Mouse (Mus musculus) liver, embryonic 12.5 days (tissue): ENCODE results near the gene Cldn7. TPM values are rescaled to one million over a fixed set of nuclear protein-coding genes. Genes with fewer than 3 reads are reported as not detected.

ENCODE experiments used
- ATAC-seq: fragments of 200-750 bp; cut with Nextera tagmentation; 2 replicates; pipeline ENCODE4 v1.8.0; 2017; ENCODE audit warnings: moderate number of reproducible peaks, mild to moderate bottlenecking, moderate library complexity
- H3K27ac ChIP-seq: fragments of 300-500 bp; sonication (generic); 2 replicates; pipeline ENCODE4 v1.5.1; 2016; ENCODE audit warnings: mild to moderate bottlenecking
- H3K27me3 ChIP-seq: fragments of 300-500 bp; sonication (generic); replicated peaks from 2 replicates; pipeline ENCODE4 v1.6.1; 2016; ENCODE audit warnings: mild to moderate bottlenecking, moderate library complexity
- H3K36me3 ChIP-seq: fragments of 300-500 bp; sonication (generic); 2 replicates; pipeline ENCODE4 v1.6.1; 2016; ENCODE audit warnings: mild to moderate bottlenecking, moderate library complexity
- H3K4me1 ChIP-seq: fragments of 300-500 bp; sonication (generic); 2 replicates; pipeline ENCODE4 v1.6.1; 2016
- H3K4me2 ChIP-seq: fragments of 300-500 bp; sonication (generic); 2 replicates; pipeline ENCODE4 v1.6.1; 2016; ENCODE audit warnings: mild to moderate bottlenecking, moderate library complexity
- H3K4me3 ChIP-seq: fragments of 300-500 bp; sonication (generic); 2 replicates; pipeline ENCODE4 v1.5.1; 2016; ENCODE audit warnings: mild to moderate bottlenecking, moderate library complexity
- H3K9ac ChIP-seq: fragments of 300-500 bp; sonication (generic); 2 replicates; pipeline ENCODE4 v1.6.1; 2016; ENCODE audit warnings: mild to moderate bottlenecking, moderate library complexity
- H3K9me3 ChIP-seq: fragments of 300-500 bp; sonication (generic); replicated peaks from 2 replicates; pipeline ENCODE4 v1.6.1; 2016; ENCODE audit warnings: mild to moderate bottlenecking, moderate library complexity
- WGBS: fragments of 180-500 bp; shearing (Covaris S2); methylation state at CpG from one replicate; pipeline ENCODE4 v1.1.7; 2016; ENCODE audit not compliant: insufficient replicate concordance; 5-methylcytosine and 5-hydroxymethylcytosine counted together
- polyA plus RNA-seq: library from polyadenylated mRNA; unstranded; fragments of >200 nt; fragmentation: Nextera tagmentation; extraction: Ambion mirVana; gene quantifications from 2 replicates; pipeline ENCODE4 v1.2.1, GENCODE M21; 2016

Cldn7 gene
- polyA plus RNA-seq, 1 experiment from 2014 or later, result 3.3 TPM

DNA sequence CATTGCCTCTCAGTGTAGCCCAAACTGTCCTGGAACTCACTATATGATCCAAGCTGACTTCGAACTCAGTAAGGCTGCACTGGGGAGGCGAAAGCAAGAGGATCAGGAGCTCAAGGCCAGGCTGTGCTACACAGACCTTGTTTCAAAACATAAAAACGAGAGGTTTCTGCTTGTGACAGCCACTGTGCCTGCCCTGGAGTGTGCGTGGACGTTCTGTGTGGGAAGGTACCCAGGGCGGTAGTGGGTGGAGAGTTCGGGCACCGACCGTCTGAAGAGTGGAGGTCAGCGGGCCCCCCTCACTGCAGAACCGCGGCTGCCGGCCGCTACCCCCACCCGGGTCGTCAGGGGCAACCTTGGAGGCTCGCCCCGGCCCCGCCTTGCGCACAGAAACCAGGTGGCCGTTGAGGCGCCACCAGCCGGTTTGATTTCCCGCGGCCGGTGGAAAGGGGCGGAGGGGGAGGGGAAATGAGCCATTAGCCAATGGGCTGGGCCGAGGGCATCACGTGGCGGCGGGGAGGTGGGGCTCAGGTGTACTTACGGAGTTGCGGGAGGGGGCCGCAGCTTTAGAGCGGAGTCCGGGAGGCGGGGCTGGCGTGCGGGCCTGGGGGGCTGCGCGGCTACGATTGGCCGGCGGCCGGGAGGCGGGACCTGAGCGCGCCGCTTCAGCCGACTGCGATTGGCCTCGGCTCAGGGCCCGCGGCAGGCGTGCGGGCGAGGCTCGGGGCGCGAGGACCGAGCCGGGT is 29.3 kb upstream of the Cldn7 start, which contains the start of gene Ybx2:
TSS of gene Ybx2 (plus strand) at position 660 of the 743 bp plus-strand sequence.
- WGBS, result 1% methylated on average over 62 of the region's 62 CpGs

GRCm38 (mm10) chr11:69936156-69936555 is 28.4 kb upstream of the Cldn7 start:
- no peaks in the 10 kb centered on the region for H3K9me3 ChIP-seq
- H3K27me3 ChIP-seq, result peaks cover 68% of the 10 kb centered on the region
- H3K9ac ChIP-seq, result peak overlapping the region; percentile 61
- H3K4me2 ChIP-seq, result peak overlapping the region; percentile 91
- H3K4me1 ChIP-seq, result peaks cover 38% of the 10 kb centered on the region
- no peak overlapping the region for H3K27ac ChIP-seq
- no peaks in the 10 kb centered on the region for H3K36me3 ChIP-seq
- ATAC-seq, result no peak
- peak overlapping the region; percentile 56 for H3K4me3 ChIP-seq
- WGBS, result 6% methylated on average over 30 of the region's 30 CpGs

More for the DNA sequence above, 29.3 kb upstream of the Cldn7 start, which contains the start of gene Ybx2:
- H3K36me3 ChIP-seq, result no peaks in the 10 kb centered on the region
- H3K4me1 ChIP-seq, result peaks cover 38% of the 10 kb centered on the region
- H3K27ac ChIP-seq, result no peak within 1 kb of the TSS
- peak within 1 kb of the TSS; percentile 61 for H3K9ac ChIP-seq
- H3K4me2 ChIP-seq, result peak within 1 kb of the TSS; percentile 91
- H3K4me3 ChIP-seq, result peak within 1 kb of the TSS; percentile 56
- ATAC-seq, result peak; percentile 79
- H3K9me3 ChIP-seq, result no peaks in the 10 kb centered on the region
- peaks cover 61% of the 10 kb centered on the region for H3K27me3 ChIP-seq

DNA sequence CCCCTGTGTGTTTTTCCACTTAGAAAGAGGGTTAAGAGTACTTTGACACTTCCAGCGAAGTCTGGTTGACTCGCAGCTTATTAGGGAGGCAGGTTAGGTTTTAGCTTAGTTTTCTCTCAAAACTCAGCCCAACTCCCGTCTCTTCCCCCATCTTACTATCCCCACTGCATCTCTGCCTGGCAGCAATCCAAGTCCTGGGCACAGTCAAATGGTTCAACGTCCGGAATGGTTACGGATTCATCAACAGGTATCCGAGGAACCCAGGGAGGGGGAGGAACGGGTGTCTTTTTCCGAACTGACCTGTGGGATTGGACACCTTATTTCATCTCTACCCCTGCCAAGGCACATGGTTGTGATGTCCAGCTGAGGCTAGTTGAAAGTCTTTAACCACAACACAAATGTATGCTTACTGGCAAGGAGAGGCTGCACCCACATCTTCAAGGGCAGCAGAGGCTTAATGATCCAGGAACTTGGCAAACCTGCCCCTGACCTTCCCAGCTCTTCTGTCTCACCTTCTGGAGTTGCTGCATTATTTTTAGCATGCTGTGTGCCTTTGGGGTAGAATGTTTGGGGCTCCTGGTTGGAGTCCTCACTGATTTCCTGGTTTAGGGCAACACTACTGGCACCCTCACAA is 27.7 kb upstream of the Cldn7 start:
- H3K27me3 ChIP-seq, result peaks cover 73% of the 10 kb centered on the region
- H3K36me3 ChIP-seq, result peaks cover 3% of the 10 kb centered on the region
- no peaks in the 10 kb centered on the region for H3K9me3 ChIP-seq
- H3K4me2 ChIP-seq, result peak overlapping the region; percentile 91; the same call in 1 of the 2 replicates
- no peak overlapping the region for H3K27ac ChIP-seq
- 43% methylated on average over 9 of the region's 9 CpGs for WGBS
- peaks cover 38% of the 10 kb centered on the region for H3K4me1 ChIP-seq
- no peak for ATAC-seq
- H3K9ac ChIP-seq, result no peak overlapping the region
- no peak overlapping the region; the same call in 1 of the 2 replicates for H3K4me3 ChIP-seq

DNA sequence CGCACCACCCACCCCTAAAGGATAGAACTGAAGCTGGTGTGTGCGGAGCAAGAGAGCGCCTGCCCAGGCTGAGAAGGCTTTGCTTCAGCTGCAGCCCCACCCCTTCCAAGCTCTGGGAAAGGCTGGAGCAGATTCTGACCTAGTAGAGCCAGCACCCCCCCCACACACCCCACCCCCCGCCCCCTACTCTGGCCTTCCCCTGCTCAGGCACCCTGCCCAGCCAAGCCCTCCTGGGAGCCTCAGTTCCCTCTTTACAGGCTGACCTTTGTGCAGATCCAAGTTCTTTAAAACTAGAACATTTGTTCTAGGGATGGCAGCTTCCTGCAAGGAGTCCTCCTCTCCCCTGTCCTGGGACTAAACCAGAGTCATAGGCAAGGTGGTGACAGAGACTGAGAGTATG is 27.2 kb upstream of the Cldn7 start:
- Histone ChIP-seq H3K27me3 (peaks cover 78% of the 10 kb centered on the region), H3K9me3 (no peaks in the 10 kb centered on the region), H3K4me3 (no peak overlapping the region), H3K27ac (no peak overlapping the region), H3K4me1 (peaks cover 38% of the 10 kb centered on the region), H3K36me3 (peaks cover 8% of the 10 kb centered on the region), H3K4me2 (no peak overlapping the region), H3K9ac (no peak overlapping the region)
- ATAC-seq, result no peak
- WGBS, result 45% methylated on average over 4 of the region's 4 CpGs

DNA sequence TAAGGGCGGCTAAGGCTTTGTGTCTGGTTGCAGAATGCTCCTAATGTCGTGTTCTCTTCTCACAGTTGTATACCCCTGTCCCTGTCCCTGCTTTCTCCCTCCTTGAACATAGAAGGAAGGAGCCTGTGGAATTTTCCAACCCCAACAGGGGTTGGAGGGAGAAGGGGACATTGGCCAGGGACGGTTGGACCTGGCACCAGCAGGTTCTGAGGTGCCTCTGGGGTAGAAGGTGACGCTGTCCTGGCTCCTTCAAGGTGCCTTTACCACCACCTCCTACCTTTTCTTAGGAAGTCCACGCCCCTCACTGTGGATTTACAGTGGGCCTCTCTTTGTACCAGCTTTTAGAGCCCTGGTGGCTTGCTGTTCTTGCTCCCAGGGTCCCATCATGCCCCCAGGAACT is 26.7 kb upstream of the Cldn7 start:
- H3K4me3 ChIP-seq, result no peak overlapping the region
- ATAC-seq, result no peak
- 50% methylated on average over 5 of the region's 5 CpGs for WGBS
- H3K27me3 ChIP-seq, result peaks cover 83% of the 10 kb centered on the region
- peaks cover 13% of the 10 kb centered on the region for H3K36me3 ChIP-seq
- H3K4me1 ChIP-seq, result peaks cover 38% of the 10 kb centered on the region
- H3K9ac ChIP-seq, result no peak overlapping the region
- H3K27ac ChIP-seq, result no peak overlapping the region
- no peak overlapping the region for H3K4me2 ChIP-seq
- no peaks in the 10 kb centered on the region for H3K9me3 ChIP-seq

GRCm38 (mm10) chr11:69938401-69938979 is 26.1 kb upstream of the Cldn7 start:
- H3K4me2 ChIP-seq, result no peak overlapping the region
- peaks cover 38% of the 10 kb centered on the region for H3K4me1 ChIP-seq
- H3K9ac ChIP-seq, result no peak overlapping the region
- WGBS, result 27% methylated on average over 9 of the region's 9 CpGs
- no peak for ATAC-seq
- H3K27ac ChIP-seq, result no peak overlapping the region
- H3K27me3 ChIP-seq, result peaks cover 89% of the 10 kb centered on the region
- no peak overlapping the region for H3K4me3 ChIP-seq
- H3K9me3 ChIP-seq, result no peaks in the 10 kb centered on the region
- H3K36me3 ChIP-seq, result peaks cover 19% of the 10 kb centered on the region

DNA sequence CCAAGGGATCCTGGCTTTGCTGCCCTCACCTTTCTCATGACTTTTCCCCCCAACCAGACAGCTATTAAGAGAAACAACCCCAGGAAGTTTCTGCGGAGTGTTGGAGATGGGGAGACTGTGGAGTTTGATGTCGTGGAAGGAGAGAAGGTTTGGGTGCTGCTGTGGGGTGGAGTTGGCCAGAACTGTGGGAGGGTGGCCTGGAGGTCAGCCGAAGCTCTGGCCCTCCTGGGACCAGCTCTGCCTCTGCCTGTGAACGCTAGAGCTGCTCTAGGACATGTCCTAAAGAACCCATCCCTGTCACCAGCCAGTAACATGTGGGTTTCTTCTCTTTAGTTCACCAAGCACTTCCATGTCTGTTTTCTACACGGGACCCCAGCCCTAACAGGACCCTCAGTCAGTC is 25.4 kb upstream of the Cldn7 start:
- peaks cover 96% of the 10 kb centered on the region for H3K27me3 ChIP-seq
- H3K4me3 ChIP-seq, result no peak overlapping the region
- peaks cover 26% of the 10 kb centered on the region for H3K36me3 ChIP-seq
- no peak overlapping the region for H3K4me2 ChIP-seq
- H3K9me3 ChIP-seq, result no peaks in the 10 kb centered on the region
- WGBS, result 55% methylated on average over 5 of the region's 5 CpGs
- H3K4me1 ChIP-seq, result peaks cover 34% of the 10 kb centered on the region
- H3K27ac ChIP-seq, result no peak overlapping the region
- H3K9ac ChIP-seq, result no peak overlapping the region
- no peak for ATAC-seq

DNA sequence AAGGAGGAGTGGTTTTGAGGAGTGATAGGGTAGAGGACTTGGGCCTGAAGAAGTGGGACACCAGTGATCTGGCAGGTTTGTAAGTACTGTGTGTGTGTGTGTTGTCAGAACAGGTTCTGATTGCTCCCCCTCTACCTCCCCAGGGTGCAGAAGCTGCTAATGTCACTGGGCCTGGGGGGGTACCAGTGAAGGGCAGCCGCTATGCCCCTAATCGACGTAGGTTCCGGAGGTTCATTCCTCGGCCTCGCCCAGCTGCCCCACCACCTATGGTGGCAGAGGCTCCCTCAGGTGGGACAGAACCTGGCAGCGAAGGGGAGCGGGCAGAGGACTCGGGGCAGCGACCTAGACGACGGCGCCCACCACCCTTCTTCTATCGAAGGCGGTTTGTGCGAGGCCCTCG is 24.8 kb upstream of the Cldn7 start:
- H3K27ac ChIP-seq, result no peak overlapping the region
- no peak overlapping the region for H3K4me3 ChIP-seq
- WGBS, result 86% methylated on average over 17 of the region's 17 CpGs
- peaks cover 96% of the 10 kb centered on the region for H3K27me3 ChIP-seq
- no peak overlapping the region for H3K9ac ChIP-seq
- peaks cover 32% of the 10 kb centered on the region for H3K36me3 ChIP-seq
- H3K9me3 ChIP-seq, result no peaks in the 10 kb centered on the region
- H3K4me1 ChIP-seq, result peaks cover 34% of the 10 kb centered on the region
- H3K4me2 ChIP-seq, result no peak overlapping the region
- ATAC-seq, result no peak

- no peak overlapping the region for H3K9ac ChIP-seq
- no peak overlapping the region for H3K4me2 ChIP-seq
- H3K9me3 ChIP-seq, result no peaks in the 10 kb centered on the region
- H3K4me3 ChIP-seq, result no peak overlapping the region
- 68% methylated on average over 4 of the region's 4 CpGs for WGBS
- no peak overlapping the region for H3K27ac ChIP-seq
- no peak for ATAC-seq
- peaks cover 34% of the 10 kb centered on the region for H3K4me1 ChIP-seq
- H3K36me3 ChIP-seq, result peaks cover 44% of the 10 kb centered on the region
- peaks cover 96% of the 10 kb centered on the region for H3K27me3 ChIP-seq
These were observed 23.6 kb upstream of the Cldn7 start for GRCm38 (mm10) chr11:69940962-69941361.

- H3K9me3 ChIP-seq, result no peaks in the 10 kb centered on the region
- H3K4me2 ChIP-seq, result peak overlapping the region; percentile 76
- H3K27me3 ChIP-seq, result peaks cover 69% of the 10 kb centered on the region
- peak overlapping the region; percentile 88 for H3K27ac ChIP-seq
- 63% methylated on average over 13 of the region's 13 CpGs for WGBS
- H3K9ac ChIP-seq, result peak overlapping the region; percentile 78
- H3K36me3 ChIP-seq, result peaks cover 47% of the 10 kb centered on the region
- peaks cover 50% of the 10 kb centered on the region for H3K4me1 ChIP-seq
- peak overlapping the region; percentile 65 for H3K4me3 ChIP-seq
- no peak for ATAC-seq
These were observed 19.4 kb upstream of the Cldn7 start for GRCm38 (mm10) chr11:69945216-69945615.

DNA sequence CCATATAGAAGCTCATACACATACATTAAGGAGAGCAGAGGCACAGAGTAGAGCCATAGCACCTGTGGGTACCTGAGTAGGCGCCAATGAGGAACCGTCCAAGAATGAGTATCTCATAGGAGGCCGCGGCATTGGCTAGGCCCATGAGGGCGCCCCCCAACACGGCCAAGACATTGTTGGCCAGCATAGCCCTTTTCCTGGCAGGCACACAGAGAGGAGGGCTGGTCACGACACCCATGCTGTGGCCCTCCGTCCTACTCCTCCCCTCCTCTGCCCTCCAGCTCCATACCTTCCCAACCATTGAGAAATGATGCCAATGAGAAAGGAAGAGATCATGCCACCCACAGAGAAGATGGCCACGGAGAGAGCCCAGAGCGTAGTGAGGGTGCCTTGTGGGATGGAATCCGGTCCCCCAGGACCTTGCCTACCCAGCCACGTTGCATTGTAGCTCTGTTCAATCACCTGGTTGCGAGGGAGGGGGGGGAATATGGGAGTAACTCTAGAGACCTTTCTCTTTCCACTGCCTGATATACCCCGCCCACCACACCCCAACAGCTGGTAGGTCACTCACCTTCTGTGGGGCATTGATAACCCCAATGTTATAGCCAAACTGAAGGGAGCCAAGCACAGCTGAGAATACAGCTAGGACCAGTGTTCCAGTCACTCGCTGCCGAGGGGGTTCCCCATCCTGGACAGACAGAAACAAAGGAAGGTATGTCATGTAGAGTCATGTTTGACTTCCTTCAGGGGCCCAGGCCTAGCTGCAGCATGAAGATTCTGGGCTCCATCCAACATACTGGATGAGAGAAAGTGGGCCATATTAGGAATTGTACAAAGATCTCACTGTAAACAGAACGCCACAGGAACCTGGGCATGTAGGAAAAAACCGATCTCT is 18.3 kb upstream of the Cldn7 start:
- peak overlapping the region; percentile 76 for H3K4me2 ChIP-seq
- peaks cover 50% of the 10 kb centered on the region for H3K4me1 ChIP-seq
- H3K27me3 ChIP-seq, result peaks cover 71% of the 10 kb centered on the region
- H3K27ac ChIP-seq, result peak overlapping the region; percentile 88
- peak; percentile 79 for ATAC-seq
- 71% methylated on average over 18 of the region's 18 CpGs for WGBS
- peaks cover 47% of the 10 kb centered on the region for H3K36me3 ChIP-seq
- H3K4me3 ChIP-seq, result peak overlapping the region; percentile 65
- H3K9me3 ChIP-seq, result no peaks in the 10 kb centered on the region
- peak overlapping the region; percentile 78 for H3K9ac ChIP-seq
